Mouse (Mus musculus): ENCODE data around the gene Atxn7l2.

The Atxn7l2 gene

GRCm38 (mm10) chr3:108205601-108206000 is 5.1 kb downstream of the Atxn7l2 start:
- no peak for DNase-seq (ENCODE audit: low spot score in 2 of 2)

- DNase-seq (ENCODE audit: low spot score in 2 of 2) = no peak
Observed at GRCm38 (mm10) chr3:108204470-108204869, 6.3 kb downstream of the Atxn7l2 start.

GRCm38 (mm10) chr3:108203621-108204325 is 7.0 kb downstream of the Atxn7l2 start:
- DNase-seq (ENCODE audit: low spot score in 2 of 2) = peak; percentile 80 to 90

DNA sequence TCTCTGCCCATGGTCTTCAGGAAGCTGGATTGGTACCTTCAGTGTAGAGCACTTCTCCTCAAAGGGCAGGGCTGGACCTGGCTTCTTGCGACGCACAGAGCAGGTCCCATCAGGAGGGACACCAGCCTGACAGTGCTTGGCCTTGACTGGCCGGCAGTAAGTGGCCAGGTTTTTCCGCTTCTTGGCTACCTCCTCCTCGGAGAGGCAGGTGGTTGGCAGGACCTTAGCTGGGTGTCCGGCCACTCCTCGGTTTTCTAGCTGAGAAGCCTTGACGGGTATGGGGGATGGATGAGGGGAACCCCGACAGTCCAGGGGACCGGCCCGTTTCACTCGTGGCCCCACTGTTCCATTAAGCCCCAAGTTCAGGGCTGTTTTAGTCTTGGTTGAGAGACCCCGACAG is 7.5 kb downstream of the Atxn7l2 start:
- no peak for DNase-seq (ENCODE audit: low spot score in 2 of 2)

DNA sequence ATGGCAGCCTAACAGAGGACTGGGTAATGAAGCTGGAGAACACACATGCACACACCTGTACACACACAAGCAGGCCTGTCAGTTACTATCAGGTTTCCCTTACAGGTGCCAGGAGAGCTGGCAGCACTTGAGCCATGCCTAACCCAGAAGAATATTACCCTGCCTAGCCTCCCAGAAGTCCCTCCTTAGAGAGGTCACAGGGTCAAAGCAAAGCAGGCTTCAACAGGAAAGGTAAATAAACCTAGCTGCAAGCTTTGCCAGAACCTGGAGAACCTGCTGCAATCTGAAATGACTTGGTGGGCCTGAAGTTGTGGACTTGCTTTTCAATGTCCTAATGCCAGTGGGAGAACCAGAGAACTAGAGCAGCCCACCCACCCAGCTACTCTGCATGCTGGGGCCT is 8.2 kb downstream of the Atxn7l2 start:
- DNase-seq (ENCODE audit: low spot score in 2 of 2) = no peak

GRCm38 (mm10) chr3:108200329-108201323 is 10.1 kb downstream of the Atxn7l2 start, which contains the start of gene Cyb561d1:
Cyb561d1 (minus strand) TSS chr3:108201212.
- peak; percentile 96 for DNase-seq (ENCODE audit: low spot score in 2 of 2)

GRCm38 (mm10) chr3:108199231-108199630 is 11.5 kb downstream of the Atxn7l2 start:
- DNase-seq (ENCODE audit: low spot score in 2 of 2) = no peak

GRCm38 (mm10) chr3:108197066-108197497 is 13.7 kb downstream of the Atxn7l2 start:
- no peak for DNase-seq (ENCODE audit: low spot score in 2 of 2)

DNA sequence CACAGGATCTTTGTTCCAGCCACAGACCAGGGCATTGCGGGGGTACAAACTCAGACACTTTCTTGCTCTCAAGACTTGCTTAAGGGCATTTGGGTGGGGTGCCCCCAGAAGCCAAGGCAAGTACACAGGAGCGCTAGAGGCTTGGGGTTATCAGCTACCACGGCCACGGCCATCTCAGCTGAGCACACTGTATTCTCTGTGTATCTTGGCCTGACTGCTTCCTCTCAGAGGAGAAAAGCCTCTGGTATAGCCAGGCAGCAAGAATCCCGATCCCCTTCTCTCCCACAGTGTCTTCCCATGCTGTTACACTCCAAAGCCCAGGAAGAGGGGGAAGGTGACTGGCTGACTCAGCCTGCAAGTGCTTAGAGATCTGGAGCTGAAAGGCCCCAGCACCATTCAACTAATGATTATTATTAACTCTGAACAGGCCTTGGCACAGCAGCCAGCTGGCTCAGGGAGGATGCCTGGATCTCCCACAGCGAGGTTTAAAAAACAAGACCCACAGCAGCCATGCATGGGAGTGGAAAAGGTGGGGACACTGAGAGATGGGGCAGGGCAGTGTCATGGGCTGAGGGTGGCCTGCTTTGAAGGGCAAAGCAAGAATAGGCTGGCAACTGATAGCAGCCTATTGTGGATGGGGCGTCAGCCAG is 14.7 kb downstream of the Atxn7l2 start:
- no peak for DNase-seq (ENCODE audit: low spot score in 2 of 2)

GRCm38 (mm10) chr3:108195287-108195686 is 15.4 kb downstream of the Atxn7l2 start:
- DNase-seq (ENCODE audit: low spot score in 2 of 2) = no peak

GRCm38 (mm10) chr3:108193686-108194085 is 17.0 kb downstream of the Atxn7l2 start:
- no peak for DNase-seq (ENCODE audit: low spot score in 2 of 2)

GRCm38 (mm10) chr3:108189897-108190296 is 20.8 kb downstream of the Atxn7l2 start:
- DNase-seq (ENCODE audit: low spot score in 2 of 2) = no peak

GRCm38 (mm10) chr3:108188716-108189490 is 21.8 kb downstream of the Atxn7l2 start:
- DNase-seq (ENCODE audit: low spot score in 2 of 2) = no peak

GRCm38 (mm10) chr3:108187111-108187795 is 23.5 kb downstream of the Atxn7l2 start:
- DNase-seq (ENCODE audit: low spot score in 2 of 2) = no peak

GRCm38 (mm10) chr3:108186098-108187047 is 24.4 kb downstream of the Atxn7l2 start, which contains the start of gene Amigo1:
Amigo1 (plus strand) TSS chr3:108186335.
- peak; percentile 30 to 55 for DNase-seq (ENCODE audit: low spot score in 2 of 2)

DNA sequence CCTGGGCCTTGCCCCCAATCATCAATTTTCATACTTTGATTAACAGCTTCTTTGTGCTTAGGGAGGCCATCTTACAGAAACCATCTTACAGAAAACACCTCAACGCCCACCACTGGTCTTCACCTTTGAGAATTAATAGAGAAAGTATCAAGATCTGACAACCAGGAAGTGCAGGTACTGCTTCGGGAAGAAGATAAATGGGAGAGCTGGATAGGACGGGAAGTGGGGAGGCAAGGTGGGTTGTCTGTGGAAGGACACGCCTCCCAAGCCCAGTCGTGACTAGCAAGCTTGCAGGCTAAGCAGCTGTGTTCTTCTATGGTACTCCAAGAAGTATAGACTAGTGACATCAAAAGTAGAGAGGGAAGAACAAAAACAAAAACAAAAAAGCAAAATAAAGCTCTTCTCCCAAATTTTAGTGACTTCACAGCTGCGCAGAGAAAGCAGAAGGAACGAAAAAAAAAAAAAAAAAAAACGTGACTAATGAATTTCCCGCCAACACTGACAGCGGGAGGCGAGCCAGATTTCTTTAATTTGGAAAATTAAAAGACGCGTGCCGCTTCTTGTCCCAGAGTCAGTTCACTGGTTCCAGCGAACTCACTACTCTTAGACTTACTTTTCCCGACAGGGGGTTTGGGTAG is 25.2 kb downstream of the Atxn7l2 start:
- no peak for DNase-seq (ENCODE audit: low spot score in 2 of 2)

- no peak for DNase-seq (ENCODE audit: low spot score in 2 of 2)
Observed at GRCm38 (mm10) chr3:108184742-108185141, 26.0 kb downstream of the Atxn7l2 start.

DNA sequence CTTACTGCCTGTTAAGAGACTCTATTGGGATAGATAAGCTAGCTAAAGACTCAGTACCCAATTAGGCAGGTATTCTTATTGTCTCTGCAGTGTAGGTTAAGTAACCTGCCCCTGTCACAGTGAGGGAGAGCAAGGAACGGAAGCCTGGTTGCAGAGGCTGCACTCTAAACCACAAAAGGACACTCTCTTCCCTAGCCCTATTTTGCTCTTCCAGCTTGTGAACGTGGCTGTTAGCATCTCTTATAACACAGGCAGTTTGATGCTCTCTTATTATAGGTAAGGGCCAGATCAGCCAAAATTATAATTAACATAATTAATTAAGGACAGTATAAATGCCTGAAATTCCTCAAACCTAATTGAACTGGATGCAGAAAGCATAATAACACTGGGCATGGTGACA is 30.2 kb downstream of the Atxn7l2 start:
- no peak for DNase-seq (ENCODE audit: low spot score in 2 of 2)

All from spleen, postnatal 10 days (tissue).